Mouse (Mus musculus): ENCODE data around the gene Wdr37. TPM values are rescaled to one million over a fixed set of nuclear protein-coding genes. Genes with fewer than 3 reads are reported as not detected.

Wdr37 gene
- polyA plus RNA-seq, 1 experiment: 6.5 TPM

DNA sequence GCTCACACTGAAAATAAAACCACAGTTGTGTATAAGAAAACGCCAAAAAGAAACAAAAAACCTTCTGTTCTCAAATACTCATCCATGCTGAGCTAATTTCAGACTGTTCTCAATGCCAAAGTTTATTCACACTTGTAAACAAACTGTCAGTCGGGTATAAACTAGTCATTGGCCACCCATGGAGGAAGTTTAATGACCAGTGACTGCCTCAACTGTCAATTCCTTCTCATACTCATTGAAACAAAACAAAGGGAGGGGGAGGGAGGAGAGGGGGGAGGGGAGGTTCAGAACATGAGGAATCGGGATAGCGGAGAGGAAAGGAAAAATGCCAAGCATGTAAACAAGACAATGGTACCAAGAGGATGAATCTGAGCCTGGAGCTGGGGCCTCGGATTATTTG, 41.9 kb downstream of the Wdr37 start:
- H3K36me3 ChIP-seq (ENCODE audit: control insufficient read depth, insufficient read depth): peaks cover 48% of the 10 kb centered on the region
- no peaks in the 10 kb centered on the region for H3K27me3 ChIP-seq (ENCODE audit: control insufficient read depth, insufficient read depth, insufficient read length)
- H3K79me2 ChIP-seq (ENCODE audit: control insufficient read depth, insufficient read depth): peaks cover 6% of the 10 kb centered on the region
- no peak overlapping the region for H3ac ChIP-seq (ENCODE audit: control insufficient read depth, insufficient read length)
- no peak overlapping the region for H3K4me3 ChIP-seq
- TF ChIP-seq MAX (IDR thresholded peaks at IDR 0.05; ENCODE audit: low read depth) (no peak), MYOD1 (IDR thresholded peaks at IDR 0.05; ENCODE audit: control insufficient read depth in 1 of 3, insufficient read length in 2 of 3, low read depth in 2 of 3) (no peak), MYOG (IDR thresholded peaks at IDR 0.05; ENCODE audit: control insufficient read depth in 1 of 3, insufficient read depth in 1 of 3, insufficient read length in 2 of 3, low read depth in 2 of 3) (no peak), E2F4 (IDR thresholded peaks at IDR 0.05; ENCODE audit: insufficient read depth) (no peak), SRF (IDR thresholded peaks at IDR 0.05; ENCODE audit: control insufficient read depth, insufficient read length, low read depth) (no peak), REST (IDR thresholded peaks at IDR 0.05; ENCODE audit: insufficient read depth, insufficient read length) (no peak)
- H3K4me2 ChIP-seq (ENCODE audit: low read depth): no peak overlapping the region

DNA sequence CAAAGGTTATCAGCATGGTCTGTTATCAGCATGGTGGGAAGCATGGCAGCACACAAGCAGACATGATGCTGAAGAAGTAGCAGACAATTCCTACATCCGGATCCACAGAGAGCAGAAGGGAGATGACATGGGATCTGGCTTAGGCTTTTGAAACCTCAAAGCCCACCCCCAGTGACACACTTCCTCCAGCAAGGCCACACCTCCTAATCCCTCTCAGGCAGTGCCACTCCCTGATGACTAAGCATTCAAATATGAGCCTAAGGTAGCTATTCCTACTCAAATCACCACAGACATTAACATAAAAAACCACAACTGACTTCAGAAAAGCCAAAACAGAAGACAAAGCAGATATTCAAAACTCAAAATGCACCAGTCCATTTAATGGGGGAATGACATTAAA, 42.8 kb downstream of the Wdr37 start:
- Histone ChIP-seq H3ac (ENCODE audit: control insufficient read depth, insufficient read length) (no peak overlapping the region), H3K4me2 (ENCODE audit: low read depth) (no peak overlapping the region), H3K4me3 (no peak overlapping the region), H3K27me3 (ENCODE audit: control insufficient read depth, insufficient read depth, insufficient read length) (no peaks in the 10 kb centered on the region), H3K36me3 (ENCODE audit: control insufficient read depth, insufficient read depth) (peaks cover 41% of the 10 kb centered on the region), H3K79me2 (ENCODE audit: control insufficient read depth, insufficient read depth) (peaks cover 6% of the 10 kb centered on the region)
- no peak for TF ChIP-seq MYOG (IDR thresholded peaks at IDR 0.05; ENCODE audit: control insufficient read depth in 1 of 3, insufficient read depth in 1 of 3, insufficient read length in 2 of 3, low read depth in 2 of 3)
- no peak for TF ChIP-seq REST (IDR thresholded peaks at IDR 0.05; ENCODE audit: insufficient read depth, insufficient read length)
- TF ChIP-seq CEBPB (IDR thresholded peaks at IDR 0.05; ENCODE audit: insufficient read depth, poor library complexity, severe bottlenecking): no peak
- no peak for TF ChIP-seq USF1 (IDR thresholded peaks at IDR 0.05; ENCODE audit: low read depth)
- no peak for TF ChIP-seq SRF (IDR thresholded peaks at IDR 0.05; ENCODE audit: control insufficient read depth, insufficient read length, low read depth)
- no peak for TF ChIP-seq MAX (IDR thresholded peaks at IDR 0.05; ENCODE audit: low read depth)
- TF ChIP-seq MYOD1 (IDR thresholded peaks at IDR 0.05; ENCODE audit: control insufficient read depth in 1 of 3, insufficient read length in 2 of 3, low read depth in 2 of 3): no peak
- no peak for TF ChIP-seq E2F4 (IDR thresholded peaks at IDR 0.05; ENCODE audit: insufficient read depth)
- TF ChIP-seq TCF12 (IDR thresholded peaks at IDR 0.05; ENCODE audit: insufficient read depth, poor library complexity, severe bottlenecking): no peak
- no peak for TF ChIP-seq POLR2A (IDR thresholded peaks at IDR 0.05; ENCODE audit: insufficient read length, low read depth)
- TF ChIP-seq POLR2AphosphoS2 (IDR thresholded peaks at IDR 0.05; ENCODE audit: insufficient read length, low read depth): no peak
- TF ChIP-seq TCF3 (IDR thresholded peaks at IDR 0.05; ENCODE audit: insufficient read length, low read depth): no peak

GRCm38 (mm10) chr13:8823546-8823945, 48.2 kb downstream of the Wdr37 start:
- H3K79me2 ChIP-seq (ENCODE audit: control insufficient read depth, insufficient read depth): peaks cover 6% of the 10 kb centered on the region
- no peaks in the 10 kb centered on the region for H3K27me3 ChIP-seq (ENCODE audit: control insufficient read depth, insufficient read depth, insufficient read length)
- H3K36me3 ChIP-seq (ENCODE audit: control insufficient read depth, insufficient read depth): peaks cover 26% of the 10 kb centered on the region
- H3ac ChIP-seq (ENCODE audit: control insufficient read depth, insufficient read length): no peak overlapping the region
- no peak overlapping the region for H3K4me3 ChIP-seq
- no peak overlapping the region for H3K4me2 ChIP-seq (ENCODE audit: low read depth)
- TF ChIP-seq POLR2AphosphoS2 (IDR thresholded peaks at IDR 0.05; ENCODE audit: insufficient read length, low read depth) (no peak), REST (IDR thresholded peaks at IDR 0.05; ENCODE audit: insufficient read depth, insufficient read length) (no peak), POLR2A (IDR thresholded peaks at IDR 0.05; ENCODE audit: insufficient read length, low read depth) (no peak), MAX (IDR thresholded peaks at IDR 0.05; ENCODE audit: low read depth) (no peak), CEBPB (IDR thresholded peaks at IDR 0.05; ENCODE audit: insufficient read depth, poor library complexity, severe bottlenecking) (no peak), MYOD1 (IDR thresholded peaks at IDR 0.05; ENCODE audit: control insufficient read depth in 1 of 3, insufficient read length in 2 of 3, low read depth in 2 of 3) (no peak), SRF (IDR thresholded peaks at IDR 0.05; ENCODE audit: control insufficient read depth, insufficient read length, low read depth) (no peak), TCF3 (IDR thresholded peaks at IDR 0.05; ENCODE audit: insufficient read length, low read depth) (no peak), TCF12 (IDR thresholded peaks at IDR 0.05; ENCODE audit: insufficient read depth, poor library complexity, severe bottlenecking) (no peak), MYOG (IDR thresholded peaks at IDR 0.05; ENCODE audit: control insufficient read depth in 1 of 3, insufficient read depth in 1 of 3, insufficient read length in 2 of 3, low read depth in 2 of 3) (no peak), E2F4 (IDR thresholded peaks at IDR 0.05; ENCODE audit: insufficient read depth) (no peak), USF1 (IDR thresholded peaks at IDR 0.05; ENCODE audit: low read depth) (no peak)

DNA sequence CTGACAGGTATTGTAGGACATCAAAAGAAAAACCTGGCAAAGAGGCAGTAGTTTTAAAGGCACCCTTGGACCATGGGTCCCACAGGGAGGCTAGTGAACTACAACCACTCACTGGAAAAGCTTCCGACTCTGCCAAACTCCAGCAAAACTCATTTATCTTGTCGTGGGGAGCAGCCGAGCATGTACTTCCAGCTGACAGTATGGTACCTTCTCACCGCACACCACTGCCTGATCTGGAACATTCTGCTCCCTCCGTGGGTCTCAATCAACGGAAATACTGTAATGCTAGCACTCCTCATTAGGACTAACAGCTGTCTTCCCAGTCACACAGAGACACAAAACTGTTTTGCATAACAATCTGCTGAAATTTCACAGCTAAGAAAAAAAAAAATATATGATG, 48.6 kb downstream of the Wdr37 start:
- no peak overlapping the region for H3ac ChIP-seq (ENCODE audit: control insufficient read depth, insufficient read length)
- peaks cover 26% of the 10 kb centered on the region for H3K36me3 ChIP-seq (ENCODE audit: control insufficient read depth, insufficient read depth)
- no peaks in the 10 kb centered on the region for H3K27me3 ChIP-seq (ENCODE audit: control insufficient read depth, insufficient read depth, insufficient read length)
- TF ChIP-seq TCF12 (IDR thresholded peaks at IDR 0.05; ENCODE audit: insufficient read depth, poor library complexity, severe bottlenecking): no peak
- TF ChIP-seq TCF3 (IDR thresholded peaks at IDR 0.05; ENCODE audit: insufficient read length, low read depth): no peak
- no peak for TF ChIP-seq POLR2A (IDR thresholded peaks at IDR 0.05; ENCODE audit: insufficient read length, low read depth)
- TF ChIP-seq MYOD1 (IDR thresholded peaks at IDR 0.05; ENCODE audit: control insufficient read depth in 1 of 3, insufficient read length in 2 of 3, low read depth in 2 of 3): no peak
- no peak for TF ChIP-seq E2F4 (IDR thresholded peaks at IDR 0.05; ENCODE audit: insufficient read depth)
- TF ChIP-seq MAX (IDR thresholded peaks at IDR 0.05; ENCODE audit: low read depth): no peak
- TF ChIP-seq USF1 (IDR thresholded peaks at IDR 0.05; ENCODE audit: low read depth): no peak
- no peak for TF ChIP-seq POLR2AphosphoS2 (IDR thresholded peaks at IDR 0.05; ENCODE audit: insufficient read length, low read depth)
- no peak for TF ChIP-seq SRF (IDR thresholded peaks at IDR 0.05; ENCODE audit: control insufficient read depth, insufficient read length, low read depth)
- TF ChIP-seq REST (IDR thresholded peaks at IDR 0.05; ENCODE audit: insufficient read depth, insufficient read length): no peak
- TF ChIP-seq MYOG (IDR thresholded peaks at IDR 0.05; ENCODE audit: control insufficient read depth in 1 of 3, insufficient read depth in 1 of 3, insufficient read length in 2 of 3, low read depth in 2 of 3): no peak
- TF ChIP-seq CEBPB (IDR thresholded peaks at IDR 0.05; ENCODE audit: insufficient read depth, poor library complexity, severe bottlenecking): no peak
- H3K79me2 ChIP-seq (ENCODE audit: control insufficient read depth, insufficient read depth): peaks cover 4% of the 10 kb centered on the region
- no peak overlapping the region for H3K4me2 ChIP-seq (ENCODE audit: low read depth)
- H3K4me3 ChIP-seq: no peak overlapping the region
